Mouse (Mus musculus): ENCODE measurements around the gene Pigg. TPM values are rescaled to one million over a fixed set of nuclear protein-coding genes. Genes with fewer than 3 reads are reported as not detected.

Gene Pigg
- polyA plus RNA-seq, 1 experiment, result not detected

GRCm38 (mm10) chr5:108388201-108388600 is 75.8 kb downstream of the Pigg start, which contains the start of gene Pde6b:
Gene Pde6b (plus strand): TSS chr5:108388391.
- H3K4me1 ChIP-seq (ENCODE audit: control insufficient read depth, insufficient read depth, low read length), result peaks cover 5% of the 10 kb centered on the region
- WGBS, result 79% methylated on average over 7 of the region's 7 CpGs
- TF ChIP-seq POLR2A (IDR thresholded peaks at IDR 0.05; ENCODE audit: insufficient read depth, low read depth, low read length), result no peak
- no peak for TF ChIP-seq CTCF (IDR thresholded peaks at IDR 0.05; ENCODE audit: insufficient read depth, low read depth, low read length)
- H3K4me3 ChIP-seq (ENCODE audit: insufficient read depth, low read depth, low read length), result no peak within 1 kb of the TSS
- peak within 1 kb of the TSS; percentile 63; the same call in 1 of the 2 replicates for H3K27ac ChIP-seq (ENCODE audit: insufficient read depth, low read depth, low read length)

- Histone ChIP-seq H3K4me3 (ENCODE audit: insufficient read depth, low read depth, low read length) (no peak overlapping the region), H3K27ac (ENCODE audit: insufficient read depth, low read depth, low read length) (no peak overlapping the region), H3K4me1 (ENCODE audit: control insufficient read depth, insufficient read depth, low read length) (peaks cover 5% of the 10 kb centered on the region)
- TF ChIP-seq CTCF (IDR thresholded peaks at IDR 0.05; ENCODE audit: insufficient read depth, low read depth, low read length) (no peak), POLR2A (IDR thresholded peaks at IDR 0.05; ENCODE audit: insufficient read depth, low read depth, low read length) (no peak)
- 79% methylated on average over 3 of the region's 3 CpGs for WGBS
These were observed 77.3 kb downstream of the Pigg start for GRCm38 (mm10) chr5:108389744-108390143.

Other genes starting within 250 kb of the Pigg start
- gene Mtf2, start 246.9 kb upstream of the Pigg start, polyA plus RNA-seq (2012; ENCODE audit: insufficient read depth, insufficient read length, low replicate concordance, missing spikeins), result not detected in 2 replicates
- gene Tmed5, start 180.0 kb upstream of the Pigg start, polyA plus RNA-seq (2012; ENCODE audit: insufficient read depth, insufficient read length, low replicate concordance, missing spikeins), result not detected in 2 replicates
- not detected in 2 replicates for gene Ccdc18, start 179.7 kb upstream of the Pigg start, polyA plus RNA-seq (2012; ENCODE audit: insufficient read depth, insufficient read length, low replicate concordance, missing spikeins)
- gene Dr1, start 43.7 kb upstream of the Pigg start, polyA plus RNA-seq (2012; ENCODE audit: insufficient read depth, insufficient read length, low replicate concordance, missing spikeins), result not detected in 2 replicates
- gene Gm42517, start 55.3 kb downstream of the Pigg start, polyA plus RNA-seq (2012; ENCODE audit: insufficient read depth, insufficient read length, low replicate concordance, missing spikeins), result not detected in 2 replicates
- gene Pde6b, start 75.8 kb downstream of the Pigg start, polyA plus RNA-seq (2012; ENCODE audit: insufficient read depth, insufficient read length, low replicate concordance, missing spikeins), result not detected in 2 replicates
- gene Atp5k, start 121.8 kb downstream of the Pigg start, polyA plus RNA-seq (2012; ENCODE audit: insufficient read depth, insufficient read length, low replicate concordance, missing spikeins), result not detected in 2 replicates
- gene Mfsd7a, start 136.3 kb downstream of the Pigg start, polyA plus RNA-seq (2012; ENCODE audit: insufficient read depth, insufficient read length, low replicate concordance, missing spikeins), result not detected in 2 replicates
- 59.2 TPM in 1 of 2 replicates, not detected in the other for gene Pcgf3, start 148.6 kb downstream of the Pigg start, polyA plus RNA-seq (2012; ENCODE audit: insufficient read depth, insufficient read length, low replicate concordance, missing spikeins)
- 281 and 534 TPM in 2 replicates for gene Cplx1, start 237.4 kb downstream of the Pigg start, polyA plus RNA-seq (2012; ENCODE audit: insufficient read depth, insufficient read length, low replicate concordance, missing spikeins)

Measured in olfactory bulb, adult 2 months (tissue).